Mouse (Mus musculus): Measurements from ENCODE around the gene Adal. TPM values are rescaled to one million over a fixed set of nuclear protein-coding genes. Genes with fewer than 3 reads are reported as not detected.

Adal gene
- polyA plus RNA-seq, 1 experiment from 2014 or later: 12.7 TPM

- no peaks in the 10 kb centered on the region for H3K9me3 ChIP-seq (ENCODE audit: low read length)
- H3K4me2 ChIP-seq (replicated peaks; ENCODE audit: low read depth, low read length): no peak overlapping the region
- WGBS: 53% methylated on average over 1 of the region's 1 CpGs
- H3K9ac ChIP-seq (replicated peaks; ENCODE audit: low read depth): no peak overlapping the region
- H3K36me3 ChIP-seq (ENCODE audit: insufficient read depth, low read length): no peaks in the 10 kb centered on the region
- DNase-seq (ENCODE audit: low spot score) (no peak), ATAC-seq (no peak)
- no peaks in the 10 kb centered on the region for H3K4me1 ChIP-seq (ENCODE audit: insufficient read depth, low read depth, low read length)
- no peaks in the 10 kb centered on the region for H3K27me3 ChIP-seq (replicated peaks; ENCODE audit: insufficient read depth, low read length)
- H3K4me3 ChIP-seq (ENCODE audit: low read depth, low read length): no peak overlapping the region
- H3K27ac ChIP-seq (ENCODE audit: low read length): no peak overlapping the region
- no peak for TF ChIP-seq CTCF (IDR thresholded peaks at IDR 0.05)
- TF ChIP-seq EP300 (IDR thresholded peaks at IDR 0.05): no peak
Measured at GRCm38 (mm10) chr2:121127536-121127935, 12.7 kb upstream of the Adal start.

DNA sequence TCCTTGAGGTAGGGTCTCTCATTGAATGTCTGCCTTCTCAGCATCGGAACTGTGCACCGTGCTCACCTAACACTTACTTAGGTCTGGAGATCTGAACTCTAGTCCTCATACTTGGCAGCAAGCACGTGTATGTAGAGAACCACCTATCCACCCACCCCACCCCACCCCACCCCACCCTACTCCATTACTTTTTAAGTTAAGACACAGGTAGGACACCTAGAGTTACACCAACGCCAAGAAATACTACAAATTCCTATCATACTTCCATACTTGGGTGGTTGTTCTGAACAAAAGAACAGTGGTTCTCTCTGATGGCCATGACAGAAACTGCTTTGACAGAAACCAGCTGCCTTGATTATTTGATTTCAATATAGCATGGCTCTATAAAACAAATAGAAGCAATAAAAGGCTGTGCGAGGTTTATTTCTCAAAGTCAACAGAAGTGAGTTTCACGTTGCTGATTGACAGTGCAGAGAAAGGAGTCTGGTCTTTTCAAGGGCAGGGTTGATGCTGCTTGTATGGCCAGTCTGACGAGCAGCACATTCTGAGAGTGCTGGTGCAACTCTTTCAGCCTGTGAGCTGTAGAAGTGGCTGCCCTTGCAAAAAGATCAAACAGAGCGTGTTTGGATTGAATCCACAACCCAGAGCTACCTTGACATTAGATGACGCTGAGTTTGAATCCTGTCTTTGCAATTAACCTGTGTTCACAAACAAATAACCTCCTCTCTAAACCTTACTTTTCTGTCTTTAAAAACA, 11.2 kb upstream of the Adal start:
- no peak overlapping the region for H3K9ac ChIP-seq (replicated peaks; ENCODE audit: low read depth)
- H3K4me1 ChIP-seq (ENCODE audit: insufficient read depth, low read depth, low read length): no peaks in the 10 kb centered on the region
- TF ChIP-seq CTCF (IDR thresholded peaks at IDR 0.05) (no peak), EP300 (IDR thresholded peaks at IDR 0.05) (0 out of 2 replicates have a peak, but pooled peaks have one; percentile 21)
- WGBS: 50% methylated on average over 9 of the region's 9 CpGs
- H3K36me3 ChIP-seq (ENCODE audit: insufficient read depth, low read length): no peaks in the 10 kb centered on the region
- H3K27me3 ChIP-seq (replicated peaks; ENCODE audit: insufficient read depth, low read length): no peaks in the 10 kb centered on the region
- no peak overlapping the region for H3K4me2 ChIP-seq (replicated peaks; ENCODE audit: low read depth, low read length)
- no peak overlapping the region for H3K4me3 ChIP-seq (ENCODE audit: low read depth, low read length)
- H3K9me3 ChIP-seq (ENCODE audit: low read length): no peaks in the 10 kb centered on the region
- no peak overlapping the region for H3K27ac ChIP-seq (ENCODE audit: low read length)
- ATAC-seq: peak; percentile 67
- DNase-seq (ENCODE audit: low spot score): peak; percentile 37

- Histone ChIP-seq H3K4me1 (ENCODE audit: insufficient read depth, low read depth, low read length) (peaks cover 2% of the 10 kb centered on the region; the same call in 1 of the 2 replicates), H3K4me3 (ENCODE audit: low read depth, low read length) (no peak overlapping the region), H3K9ac (replicated peaks; ENCODE audit: low read depth) (no peak overlapping the region), H3K27me3 (replicated peaks; ENCODE audit: insufficient read depth, low read length) (no peaks in the 10 kb centered on the region), H3K36me3 (ENCODE audit: insufficient read depth, low read length) (no peaks in the 10 kb centered on the region), H3K9me3 (ENCODE audit: low read length) (no peaks in the 10 kb centered on the region), H3K4me2 (replicated peaks; ENCODE audit: low read depth, low read length) (no peak overlapping the region), H3K27ac (ENCODE audit: low read length) (no peak overlapping the region)
- TF ChIP-seq CTCF (IDR thresholded peaks at IDR 0.05) (no peak), EP300 (IDR thresholded peaks at IDR 0.05) (no peak)
- 43% methylated on average over 1 of the region's 1 CpGs for WGBS
- DNase-seq (ENCODE audit: low spot score): peak; percentile 53
- ATAC-seq: peak; percentile 31
Measured at GRCm38 (mm10) chr2:121132822-121133221, 7.4 kb upstream of the Adal start.

GRCm38 (mm10) chr2:121137371-121137770, 2.9 kb upstream of the Adal start:
- DNase-seq (ENCODE audit: low spot score) (peak; percentile 73), ATAC-seq (no peak)
- no peak for TF ChIP-seq CTCF (IDR thresholded peaks at IDR 0.05)
- TF ChIP-seq EP300 (IDR thresholded peaks at IDR 0.05): 0 out of 2 replicates have a peak, but pooled peaks have one; percentile 18
- peaks cover 19% of the 10 kb centered on the region for H3K4me1 ChIP-seq (ENCODE audit: insufficient read depth, low read depth, low read length)
- H3K4me3 ChIP-seq (ENCODE audit: low read depth, low read length): no peak overlapping the region
- 68% methylated on average over 4 of the region's 4 CpGs for WGBS
- no peak overlapping the region for H3K9ac ChIP-seq (replicated peaks; ENCODE audit: low read depth)
- peak overlapping the region; percentile 14; the same call in 1 of the 2 replicates for H3K27ac ChIP-seq (ENCODE audit: low read length)
- H3K4me2 ChIP-seq (replicated peaks; ENCODE audit: low read depth, low read length): peak overlapping the region; percentile 92; the same call in 1 of the 2 replicates
- no peaks in the 10 kb centered on the region for H3K9me3 ChIP-seq (ENCODE audit: low read length)
- no peaks in the 10 kb centered on the region for H3K36me3 ChIP-seq (ENCODE audit: insufficient read depth, low read length)
- no peaks in the 10 kb centered on the region for H3K27me3 ChIP-seq (replicated peaks; ENCODE audit: insufficient read depth, low read length)

DNA sequence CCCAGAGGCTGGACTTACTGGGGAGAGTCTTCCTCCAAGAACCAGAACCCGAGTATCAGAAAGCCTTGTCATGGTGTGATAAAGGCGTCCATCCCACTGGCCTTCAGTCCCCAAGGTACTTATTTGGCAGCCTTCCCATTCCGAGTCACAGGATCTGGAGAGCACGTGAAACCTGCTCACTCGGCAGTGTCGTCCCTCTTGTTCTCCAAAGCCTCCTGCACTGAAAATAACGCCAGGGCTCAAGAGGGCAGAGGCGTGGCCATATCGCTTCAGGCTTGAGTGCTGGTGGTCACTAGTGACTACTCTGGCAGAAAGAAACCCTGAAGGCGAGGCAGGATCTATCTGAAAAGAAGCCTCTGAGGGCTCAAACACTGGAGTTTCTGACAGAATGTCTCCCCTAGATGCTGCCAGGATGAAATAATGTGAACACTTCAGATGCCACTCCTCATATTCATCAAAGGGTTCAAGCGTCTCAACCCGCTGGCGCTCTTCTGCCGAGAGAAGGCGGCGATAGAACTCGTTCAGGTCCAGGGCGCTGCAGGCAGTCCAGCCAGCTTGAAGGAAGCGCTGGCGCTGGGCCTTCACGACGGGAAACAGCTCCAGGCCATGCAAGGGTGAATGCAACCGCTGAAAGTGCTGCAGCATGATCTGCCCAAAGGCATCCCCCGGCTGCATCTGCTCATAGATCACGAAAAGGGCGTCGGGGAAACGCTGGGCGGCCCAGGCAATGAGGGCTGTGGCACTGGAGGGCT, 786 bp upstream of the Adal start:
- TF ChIP-seq CTCF (IDR thresholded peaks at IDR 0.05) (peak; percentile 12; the same call in 1 of the 2 replicates), EP300 (IDR thresholded peaks at IDR 0.05) (no peak)
- DNase-seq (ENCODE audit: low spot score): peak; percentile 82
- WGBS: 30% methylated on average over 29 of the region's 29 CpGs

More for the DNA sequence above, 786 bp upstream of the Adal start:
- H3K4me3 ChIP-seq (ENCODE audit: low read depth, low read length): peak overlapping the region; percentile 55
- H3K4me2 ChIP-seq (replicated peaks; ENCODE audit: low read depth, low read length): peak overlapping the region; percentile 92
- no peaks in the 10 kb centered on the region for H3K9me3 ChIP-seq (ENCODE audit: low read length)
- H3K27me3 ChIP-seq (replicated peaks; ENCODE audit: insufficient read depth, low read length): no peaks in the 10 kb centered on the region
- peak overlapping the region; percentile 70 for H3K9ac ChIP-seq (replicated peaks; ENCODE audit: low read depth)
- H3K36me3 ChIP-seq (ENCODE audit: insufficient read depth, low read length): peaks cover 9% of the 10 kb centered on the region; the same call in 1 of the 2 replicates
- H3K4me1 ChIP-seq (ENCODE audit: insufficient read depth, low read depth, low read length): peaks cover 19% of the 10 kb centered on the region
- peak; percentile 40 for ATAC-seq
- H3K27ac ChIP-seq (ENCODE audit: low read length): peak overlapping the region; percentile 96
